Mouse (Mus musculus) CD4-positive naive resting alpha-beta T cell, adult 76 days (primary cell): Measurements from ENCODE around the gene Fam133b. TPM values are rescaled to one million over a fixed set of nuclear protein-coding genes. Genes with fewer than 3 reads are reported as not detected.

Experiments
- total RNA-seq: library from RNA; stranded (reverse); gene quantifications from one replicate; pipeline ENCODE4 v1.2.4, GENCODE M21; 2023

Gene Fam133b
- 119 TPM for total RNA-seq

GRCm38 (mm10) chr5:3543629-3544479 lies at the start of gene Fam133b:
Gene Fam133b (plus strand): TSS chr5:3543833.

DNA sequence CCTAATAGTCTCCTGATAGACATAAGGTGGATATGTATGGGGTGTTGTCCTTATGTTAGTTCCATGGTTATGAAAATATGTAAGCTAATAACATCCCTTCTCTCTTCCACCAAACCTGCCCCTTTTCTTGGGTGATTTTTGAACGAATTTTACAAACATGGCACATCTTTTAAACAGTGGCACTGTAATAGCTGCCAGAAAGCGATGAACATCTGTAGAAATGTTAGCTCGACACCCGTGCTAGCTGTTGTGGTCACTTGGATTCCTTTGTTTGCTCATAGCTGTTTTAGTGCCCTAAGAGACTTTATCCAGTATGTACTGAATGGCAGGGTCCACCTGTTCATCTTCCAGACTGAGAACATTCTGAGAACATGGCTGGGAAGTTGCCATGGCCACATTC lies 27.6 kb downstream of the Fam133b start, which contains the start of gene 1700109H08Rik:
TSS of gene 1700109H08Rik (plus strand) at position 301 of the 400 bp plus-strand sequence.

GRCm38 (mm10) chr5:3595693-3596398 lies 52.2 kb downstream of the Fam133b start, which contains the start of gene Pex1:
Gene Pex1 (plus strand): TSS chr5:3596066.

DNA sequence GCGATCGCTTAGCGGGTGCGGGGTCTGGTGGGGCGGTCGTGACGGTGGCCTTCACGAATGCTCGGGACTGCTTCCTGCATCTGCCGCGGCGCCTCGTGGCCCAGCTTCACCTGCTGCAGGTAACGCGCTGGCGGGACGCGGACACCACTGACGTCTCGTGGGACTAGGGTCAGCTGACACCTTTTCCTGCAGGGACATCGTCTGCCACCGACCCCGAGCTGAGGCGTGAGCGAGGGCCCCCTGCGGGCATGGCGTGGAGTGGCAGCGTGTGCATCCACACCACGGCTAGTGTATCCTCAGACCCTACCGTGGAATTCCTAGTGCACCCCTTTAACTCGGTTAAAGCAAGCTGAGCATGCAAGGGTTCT lies 52.8 kb downstream of the Fam133b start, which contains the start of gene Rbm48:
TSS of gene Rbm48 (minus strand) at position 187 of the 368 bp plus-strand sequence.

Other genes with a start within 250 kb of the Fam133b start
- gene Cdk6, start 202.3 kb upstream of the Fam133b start, total RNA-seq, result 25.1 TPM
- gene 1700109H08Rik, start 27.7 kb downstream of the Fam133b start, total RNA-seq, result 36.9 TPM
- gene Pex1, start 52.2 kb downstream of the Fam133b start, total RNA-seq, result 19.8 TPM
- gene Rbm48, start 52.8 kb downstream of the Fam133b start, total RNA-seq, result 77.7 TPM
- gene Tmbim7, start 107.3 kb downstream of the Fam133b start, total RNA-seq, result not detected
- 35.1 TPM for gene Gatad1, start 113.4 kb downstream of the Fam133b start, total RNA-seq